Mouse (Mus musculus): ENCODE measurements around the gene Cyth1.

DNA sequence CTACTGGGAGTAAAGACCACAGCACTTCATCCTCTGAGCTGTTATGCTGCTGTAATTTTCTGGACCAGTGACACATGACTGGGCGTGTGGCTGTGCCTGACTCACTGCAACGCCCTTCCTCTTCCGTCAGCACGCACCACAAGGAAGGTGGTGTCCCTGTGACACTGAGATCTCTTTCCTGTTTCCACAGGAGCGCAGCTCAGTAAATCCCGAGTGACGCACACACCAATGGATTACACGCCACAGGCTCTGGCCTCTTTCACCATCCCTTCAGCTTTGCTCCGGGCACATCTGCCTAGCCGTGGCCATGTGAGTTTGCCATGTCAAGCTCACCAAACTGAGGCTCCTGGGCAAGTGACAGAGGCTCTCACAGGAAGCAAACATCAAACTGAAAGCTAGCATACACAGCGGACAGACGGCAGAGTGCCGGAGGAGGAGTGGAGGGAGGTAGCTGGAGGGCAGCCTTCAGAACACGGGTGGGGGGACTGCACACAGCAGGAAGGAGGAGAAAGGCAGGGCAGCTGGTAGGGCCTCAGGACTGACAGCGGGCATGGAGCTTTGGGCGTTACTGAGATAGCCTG lies 102.5 kb downstream of the Cyth1 start:
- TF ChIP-seq POLR2A (IDR thresholded peaks at IDR 0.05; ENCODE audit: insufficient read depth, low read depth, low read length) (no peak), CTCF (IDR thresholded peaks at IDR 0.05; ENCODE audit: insufficient read depth, low read depth, low read length) (no peak)

Data from olfactory bulb, adult 2 months (tissue).